Mouse (Mus musculus) heart, embryonic 12.5 days (tissue): Measurements from ENCODE around the gene Kcnj16. TPM values are rescaled to one million over a fixed set of nuclear protein-coding genes. Genes with fewer than 3 reads are reported as not detected.

Experiments used
- ATAC-seq: fragments of 200-750 bp; cut with Nextera tagmentation; 2 replicates; pipeline ENCODE4 v1.8.0; 2017; ENCODE audit warnings: moderate TSS enrichment, moderate library complexity; ENCODE audit not compliant: insufficient number of reproducible peaks, low FRiP score
- H3K27ac ChIP-seq: fragments of 300-500 bp; sonication (generic); 2 replicates; pipeline ENCODE4 v1.5.1; 2016; ENCODE audit warnings: mild to moderate bottlenecking, moderate library complexity; ENCODE audit not compliant: poor library complexity, severe bottlenecking
- H3K27me3 ChIP-seq: fragments of 300-500 bp; sonication (generic); replicated peaks from 2 replicates; pipeline ENCODE4 v1.6.1; 2016; ENCODE audit warnings: mild to moderate bottlenecking, moderate library complexity
- H3K36me3 ChIP-seq: fragments of 300-500 bp; sonication (generic); 2 replicates; pipeline ENCODE4 v1.6.1; 2016; ENCODE audit warnings: mild to moderate bottlenecking, moderate library complexity
- H3K4me1 ChIP-seq: fragments of 300-500 bp; sonication (generic); replicated peaks from 2 replicates; pipeline ENCODE4 v1.6.1; 2016; ENCODE audit warnings: mild to moderate bottlenecking
- H3K4me2 ChIP-seq: fragments of 300-500 bp; sonication (generic); 2 replicates; pipeline ENCODE4 v1.6.1; 2016; ENCODE audit warnings: mild to moderate bottlenecking, moderate library complexity
- H3K4me3 ChIP-seq: fragments of 300-500 bp; sonication (generic); 2 replicates; pipeline ENCODE4 v1.5.1; 2016; ENCODE audit warnings: mild to moderate bottlenecking
- H3K9ac ChIP-seq: fragments of 300-500 bp; sonication (generic); 2 replicates; pipeline ENCODE4 v1.6.1; 2016; ENCODE audit warnings: mild to moderate bottlenecking, moderate library complexity
- H3K9me3 ChIP-seq: fragments of 300-500 bp; sonication (generic); replicated peaks from 2 replicates; pipeline ENCODE4 v1.6.1; 2016; ENCODE audit warnings: mild to moderate bottlenecking, moderate library complexity
- WGBS: fragments of 180-500 bp; shearing (Covaris S2); methylation state at CpG from one replicate; pipeline ENCODE4 v1.1.7; 2016; 5-methylcytosine and 5-hydroxymethylcytosine counted together
- polyA plus RNA-seq: library from polyadenylated mRNA; unstranded; fragments of >200 nt; fragmentation: Nextera tagmentation; extraction: Ambion mirVana; gene quantifications from 2 replicates; pipeline ENCODE4 v1.2.1, GENCODE M21; 2016

Kcnj16 gene
- polyA plus RNA-seq, 1 experiment from 2014 or later, result not detected

- 0 out of 2 replicates have a peak overlapping the region, but pooled peaks have one; percentile 44 for H3K27ac ChIP-seq
- WGBS, result 43% methylated on average over 4 of the region's 4 CpGs
- H3K9me3 ChIP-seq, result no peaks in the 10 kb centered on the region
- H3K4me3 ChIP-seq, result no peak overlapping the region
- ATAC-seq, result peak; percentile 25; the same call in 1 of the 2 replicates
- H3K4me1 ChIP-seq, result 0 out of 2 replicates have a peak, but pooled peaks cover 3% of the 10 kb centered on the region
- H3K4me2 ChIP-seq, result no peak overlapping the region
- H3K27me3 ChIP-seq, result no peaks in the 10 kb centered on the region
- no peak overlapping the region for H3K9ac ChIP-seq
- H3K36me3 ChIP-seq, result no peaks in the 10 kb centered on the region
These were observed 25.8 kb downstream of the Kcnj16 start for GRCm38 (mm10) chr11:110993616-110994015.

- Histone ChIP-seq H3K27ac (no peak overlapping the region), H3K36me3 (no peaks in the 10 kb centered on the region), H3K27me3 (no peaks in the 10 kb centered on the region), H3K9ac (no peak overlapping the region), H3K4me1 (0 out of 2 replicates have a peak, but pooled peaks cover 3% of the 10 kb centered on the region), H3K4me2 (no peak overlapping the region), H3K4me3 (no peak overlapping the region), H3K9me3 (no peaks in the 10 kb centered on the region)
- WGBS, result 52% methylated on average over 9 of the region's 9 CpGs
- ATAC-seq, result no peak
These were observed 29.4 kb downstream of the Kcnj16 start for GRCm38 (mm10) chr11:110997211-110997610.

GRCm38 (mm10) chr11:111005103-111005502 lies 37.3 kb downstream of the Kcnj16 start:
- Histone ChIP-seq H3K4me3 (no peak overlapping the region), H3K27ac (no peak overlapping the region), H3K27me3 (no peaks in the 10 kb centered on the region), H3K36me3 (no peaks in the 10 kb centered on the region), H3K4me2 (no peak overlapping the region), H3K9me3 (no peaks in the 10 kb centered on the region), H3K9ac (no peak overlapping the region), H3K4me1 (0 out of 2 replicates have a peak, but pooled peaks cover 5% of the 10 kb centered on the region)
- ATAC-seq, result no peak
- 51% methylated on average over 3 of the region's 3 CpGs for WGBS

- H3K36me3 ChIP-seq, result no peaks in the 10 kb centered on the region
- 0 out of 2 replicates have a peak, but pooled peaks cover 5% of the 10 kb centered on the region for H3K4me1 ChIP-seq
- no peaks in the 10 kb centered on the region for H3K9me3 ChIP-seq
- no peak for ATAC-seq
- H3K27ac ChIP-seq, result no peak overlapping the region
- H3K4me2 ChIP-seq, result no peak overlapping the region
- H3K27me3 ChIP-seq, result no peaks in the 10 kb centered on the region
- H3K4me3 ChIP-seq, result no peak overlapping the region
- WGBS, result 67% methylated on average over 3 of the region's 3 CpGs
- H3K9ac ChIP-seq, result no peak overlapping the region
These were observed 41.6 kb downstream of the Kcnj16 start for GRCm38 (mm10) chr11:111009471-111009870.

- Histone ChIP-seq H3K4me3 (no peak overlapping the region), H3K9ac (no peak overlapping the region), H3K27me3 (no peaks in the 10 kb centered on the region), H3K9me3 (no peaks in the 10 kb centered on the region), H3K4me1 (no peaks in the 10 kb centered on the region), H3K4me2 (no peak overlapping the region), H3K27ac (no peak overlapping the region), H3K36me3 (no peaks in the 10 kb centered on the region)
- ATAC-seq, result no peak
- WGBS, result 81% methylated on average over 3 of the region's 3 CpGs
These were observed 48.4 kb downstream of the Kcnj16 start for GRCm38 (mm10) chr11:111016206-111016605.

GRCm38 (mm10) chr11:111020211-111020610 lies 52.4 kb downstream of the Kcnj16 start:
- H3K36me3 ChIP-seq, result no peaks in the 10 kb centered on the region
- no peak overlapping the region for H3K4me2 ChIP-seq
- no peak for ATAC-seq
- no peak overlapping the region for H3K9ac ChIP-seq
- no peaks in the 10 kb centered on the region for H3K27me3 ChIP-seq
- 42% methylated on average over 2 of the region's 2 CpGs for WGBS
- H3K4me1 ChIP-seq, result no peaks in the 10 kb centered on the region
- no peak overlapping the region for H3K4me3 ChIP-seq
- no peak overlapping the region for H3K27ac ChIP-seq
- no peaks in the 10 kb centered on the region for H3K9me3 ChIP-seq

- no peak overlapping the region for H3K9ac ChIP-seq
- H3K27me3 ChIP-seq, result no peaks in the 10 kb centered on the region
- H3K4me3 ChIP-seq, result no peak overlapping the region
- H3K27ac ChIP-seq, result no peak overlapping the region
- no peak for ATAC-seq
- H3K4me1 ChIP-seq, result no peaks in the 10 kb centered on the region
- H3K36me3 ChIP-seq, result no peaks in the 10 kb centered on the region
- 69% methylated on average over 8 of the region's 8 CpGs for WGBS
- H3K9me3 ChIP-seq, result no peaks in the 10 kb centered on the region
- no peak overlapping the region for H3K4me2 ChIP-seq
These were observed 54.9 kb downstream of the Kcnj16 start for GRCm38 (mm10) chr11:111022681-111023281.

GRCm38 (mm10) chr11:111042175-111042574 lies 74.3 kb downstream of the Kcnj16 start:
- H3K4me3 ChIP-seq, result no peak overlapping the region
- no peaks in the 10 kb centered on the region for H3K36me3 ChIP-seq
- H3K27me3 ChIP-seq, result no peaks in the 10 kb centered on the region
- no peak overlapping the region for H3K4me2 ChIP-seq
- no peak overlapping the region for H3K9ac ChIP-seq
- H3K9me3 ChIP-seq, result no peaks in the 10 kb centered on the region
- H3K4me1 ChIP-seq, result no peaks in the 10 kb centered on the region
- 43% methylated on average over 5 of the region's 5 CpGs for WGBS
- ATAC-seq, result no peak
- no peak overlapping the region for H3K27ac ChIP-seq

- Histone ChIP-seq H3K27me3 (no peaks in the 10 kb centered on the region), H3K36me3 (no peaks in the 10 kb centered on the region), H3K4me2 (no peak overlapping the region), H3K4me1 (no peaks in the 10 kb centered on the region), H3K9me3 (no peaks in the 10 kb centered on the region), H3K27ac (no peak overlapping the region), H3K9ac (no peak overlapping the region), H3K4me3 (no peak overlapping the region)
- ATAC-seq, result no peak
- WGBS, result 77% methylated on average over 4 of the region's 4 CpGs
These were observed 75.5 kb downstream of the Kcnj16 start for GRCm38 (mm10) chr11:111043298-111043697.

- 0 out of 2 replicates have a peak, but pooled peaks cover 3% of the 10 kb centered on the region for H3K4me1 ChIP-seq
- no peaks in the 10 kb centered on the region for H3K27me3 ChIP-seq
- H3K9me3 ChIP-seq, result no peaks in the 10 kb centered on the region
- no peak overlapping the region for H3K4me2 ChIP-seq
- 52% methylated on average over 3 of the region's 3 CpGs for WGBS
- no peaks in the 10 kb centered on the region for H3K36me3 ChIP-seq
- H3K27ac ChIP-seq, result no peak overlapping the region
- no peak for ATAC-seq
- no peak overlapping the region for H3K4me3 ChIP-seq
- H3K9ac ChIP-seq, result no peak overlapping the region
These were observed 86.4 kb downstream of the Kcnj16 start for GRCm38 (mm10) chr11:111054252-111054651.

GRCm38 (mm10) chr11:111054854-111055822 lies 87.3 kb downstream of the Kcnj16 start:
- no peak for ATAC-seq
- Histone ChIP-seq H3K4me1 (0 out of 2 replicates have a peak, but pooled peaks cover 3% of the 10 kb centered on the region), H3K4me3 (no peak overlapping the region), H3K9me3 (no peaks in the 10 kb centered on the region), H3K27me3 (no peaks in the 10 kb centered on the region), H3K9ac (no peak overlapping the region), H3K27ac (no peak overlapping the region), H3K36me3 (no peaks in the 10 kb centered on the region), H3K4me2 (no peak overlapping the region)
- WGBS, result 82% methylated on average over 8 of the region's 8 CpGs
